Mouse (Mus musculus) liver, embryonic 15.5 days (tissue): ENCODE measurements around the gene Trim2. TPM values are rescaled to one million over a fixed set of nuclear protein-coding genes. Genes with fewer than 3 reads are reported as not detected.

Experiments
- ATAC-seq: fragments of 200-750 bp; cut with Nextera tagmentation; 2 replicates; pipeline ENCODE4 v1.8.0; 2017; ENCODE audit warnings: moderate number of reproducible peaks, mild to moderate bottlenecking, moderate library complexity; ENCODE audit not compliant: insufficient read depth
- H3K27ac ChIP-seq: fragments of 300-500 bp; sonication (generic); replicated peaks from 2 replicates; pipeline ENCODE4 v1.5.1; 2015; ENCODE audit warnings: mild to moderate bottlenecking, inconsistent platforms
- H3K27me3 ChIP-seq: fragments of 300-500 bp; sonication (generic); 2 replicates; pipeline ENCODE4 v1.6.1; 2015; ENCODE audit warnings: mild to moderate bottlenecking, inconsistent platforms
- H3K36me3 ChIP-seq: fragments of 300-500 bp; sonication (generic); replicated peaks from 2 replicates; pipeline ENCODE4 v1.6.1; 2015; ENCODE audit warnings: moderate library complexity, mild to moderate bottlenecking, inconsistent platforms
- H3K4me1 ChIP-seq: fragments of 300-500 bp; sonication (generic); replicated peaks from 2 replicates; pipeline ENCODE4 v1.6.1; 2015; ENCODE audit warnings: inconsistent platforms
- H3K4me2 ChIP-seq: fragments of 300-500 bp; sonication (generic); 2 replicates; pipeline ENCODE4 v1.6.1; 2015; ENCODE audit warnings: moderate library complexity, mild to moderate bottlenecking, inconsistent platforms
- H3K4me3 ChIP-seq: fragments of 300-500 bp; sonication (generic); replicated peaks from 2 replicates; pipeline ENCODE4 v1.5.1; 2015; ENCODE audit warnings: mild to moderate bottlenecking, inconsistent platforms
- H3K9ac ChIP-seq: fragments of 300-500 bp; sonication (generic); 2 replicates; pipeline ENCODE4 v1.6.1; 2015; ENCODE audit warnings: moderate library complexity, mild to moderate bottlenecking, inconsistent platforms
- H3K9me3 ChIP-seq: fragments of 300-500 bp; sonication (generic); replicated peaks from 2 replicates; pipeline ENCODE4 v1.6.1; 2016; ENCODE audit warnings: inconsistent platforms
- WGBS: fragments of 180-500 bp; shearing (Covaris S2); methylation state at CpG from one replicate; pipeline ENCODE4 v1.1.7; 2015; ENCODE audit warnings: mixed read lengths; ENCODE audit not compliant: insufficient replicate concordance; 5-methylcytosine and 5-hydroxymethylcytosine counted together
- polyA plus RNA-seq: library from polyadenylated mRNA; unstranded; fragments of >200 nt; fragmentation: Nextera tagmentation; extraction: Ambion mirVana; gene quantifications from 2 replicates; pipeline ENCODE4 v1.2.1, GENCODE M21; 2015

Gene Trim2
- polyA plus RNA-seq, 1 experiment from 2014 or later: 4.8 TPM

DNA sequence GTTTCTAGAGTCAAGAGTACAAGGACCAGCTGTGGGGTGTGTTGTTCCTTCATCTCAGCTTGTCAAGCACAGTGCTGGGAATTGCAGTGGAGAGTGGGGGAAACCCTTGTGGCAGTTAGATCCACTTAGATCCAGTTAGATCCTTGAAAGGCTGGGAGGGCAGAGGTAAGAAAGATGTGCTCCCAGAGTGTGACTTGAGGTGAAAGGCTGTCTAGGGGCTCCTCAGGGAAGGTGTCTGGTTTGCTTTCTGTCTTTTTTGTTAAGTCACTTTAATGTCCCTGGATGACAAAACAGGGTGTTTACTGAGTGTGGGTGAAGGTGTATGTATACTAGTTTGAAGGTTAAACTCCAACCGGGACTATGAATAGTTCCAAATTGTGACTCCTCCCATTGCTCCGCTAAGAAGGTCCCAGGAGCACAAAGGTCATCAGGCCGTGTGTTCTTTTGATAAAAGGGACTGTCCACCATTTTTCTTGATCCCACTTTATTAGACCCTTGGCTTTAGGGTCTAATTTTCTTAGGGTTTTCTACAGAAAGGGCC lies 40.2 kb downstream of the Trim2 start:
- H3K4me2 ChIP-seq: no peak overlapping the region
- no peaks in the 10 kb centered on the region for H3K36me3 ChIP-seq
- H3K27me3 ChIP-seq: peaks cover 25% of the 10 kb centered on the region; the same call in 1 of the 2 replicates
- WGBS: 52% methylated on average over 3 of the region's 3 CpGs
- no peak overlapping the region for H3K27ac ChIP-seq
- no peaks in the 10 kb centered on the region for H3K9me3 ChIP-seq
- H3K4me3 ChIP-seq: no peak overlapping the region
- H3K9ac ChIP-seq: no peak overlapping the region
- no peak for ATAC-seq
- H3K4me1 ChIP-seq: peaks cover 43% of the 10 kb centered on the region

DNA sequence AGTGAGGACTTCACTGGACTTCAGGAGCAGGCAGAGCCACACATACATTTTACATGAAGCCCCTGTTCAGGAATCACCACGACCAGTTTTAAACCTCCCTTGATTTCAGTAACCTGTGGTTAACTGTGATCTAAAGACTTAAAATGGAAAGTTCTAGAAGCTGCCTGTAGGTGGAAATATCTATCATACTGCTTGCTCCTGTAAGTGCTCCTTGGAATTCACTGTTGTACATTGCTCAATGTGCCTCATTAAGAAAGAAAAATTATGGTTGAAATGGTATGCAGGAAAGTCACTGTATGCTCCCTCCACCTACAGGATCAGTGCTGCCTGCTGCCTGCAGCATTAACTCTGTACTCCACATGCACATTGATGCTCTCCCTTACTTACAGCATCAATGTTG lies 41.6 kb downstream of the Trim2 start:
- no peaks in the 10 kb centered on the region for H3K36me3 ChIP-seq
- no peak overlapping the region for H3K9ac ChIP-seq
- H3K4me1 ChIP-seq: peaks cover 32% of the 10 kb centered on the region
- ATAC-seq: no peak
- 34% methylated on average over 1 of the region's 1 CpGs for WGBS
- H3K27me3 ChIP-seq: peaks cover 38% of the 10 kb centered on the region
- no peak overlapping the region for H3K4me2 ChIP-seq
- no peak overlapping the region for H3K27ac ChIP-seq
- H3K9me3 ChIP-seq: no peaks in the 10 kb centered on the region
- H3K4me3 ChIP-seq: no peak overlapping the region

DNA sequence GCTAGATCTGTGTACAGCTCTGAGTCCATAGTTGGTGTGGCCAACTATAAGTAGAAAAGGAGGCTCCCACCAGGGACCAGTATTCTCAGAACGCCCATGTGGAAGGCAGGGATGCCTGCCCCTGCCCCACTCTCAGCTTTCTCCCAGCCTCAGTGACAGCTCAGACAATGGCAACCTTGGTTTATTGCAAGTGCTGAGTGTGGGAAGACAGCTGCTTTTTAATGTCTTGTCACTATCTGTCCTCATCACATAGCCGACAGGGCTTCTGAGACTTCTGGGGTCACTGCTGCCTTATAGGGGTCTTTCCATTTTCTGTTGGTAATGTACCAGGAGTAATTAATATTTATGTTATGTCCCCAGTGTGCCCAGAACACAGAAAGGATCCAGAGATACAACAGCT lies 42.3 kb downstream of the Trim2 start:
- WGBS: 50% methylated on average over 2 of the region's 2 CpGs
- peaks cover 45% of the 10 kb centered on the region for H3K27me3 ChIP-seq
- H3K9me3 ChIP-seq: no peaks in the 10 kb centered on the region
- H3K9ac ChIP-seq: no peak overlapping the region
- H3K27ac ChIP-seq: no peak overlapping the region
- no peaks in the 10 kb centered on the region for H3K36me3 ChIP-seq
- no peak overlapping the region for H3K4me3 ChIP-seq
- H3K4me2 ChIP-seq: no peak overlapping the region
- no peak for ATAC-seq
- H3K4me1 ChIP-seq: peaks cover 31% of the 10 kb centered on the region

DNA sequence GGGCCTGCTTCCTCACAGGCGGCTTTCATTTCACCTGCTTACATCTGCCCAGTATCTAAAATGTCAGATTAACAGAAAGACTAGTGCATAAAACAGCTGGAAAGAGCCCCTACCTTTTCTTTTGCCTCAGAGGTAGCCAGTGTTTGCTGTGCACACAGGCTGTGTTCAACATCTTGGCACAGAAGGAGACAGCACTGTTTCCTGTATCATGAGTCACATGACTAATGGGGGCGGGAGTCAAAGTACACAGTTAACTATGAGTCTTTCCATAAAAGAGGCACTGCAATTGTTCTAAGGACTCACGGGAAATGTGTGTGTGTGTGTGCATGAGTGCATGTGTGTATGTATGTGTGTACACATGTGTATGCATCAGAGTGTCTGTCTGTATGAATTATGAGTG lies 43.9 kb downstream of the Trim2 start:
- Histone ChIP-seq H3K4me3 (no peak overlapping the region), H3K36me3 (no peaks in the 10 kb centered on the region), H3K9ac (no peak overlapping the region), H3K27me3 (peaks cover 60% of the 10 kb centered on the region), H3K4me2 (no peak overlapping the region), H3K9me3 (no peaks in the 10 kb centered on the region), H3K27ac (no peak overlapping the region), H3K4me1 (peaks cover 39% of the 10 kb centered on the region)
- ATAC-seq: no peak
- 54% methylated on average over 3 of the region's 3 CpGs for WGBS

DNA sequence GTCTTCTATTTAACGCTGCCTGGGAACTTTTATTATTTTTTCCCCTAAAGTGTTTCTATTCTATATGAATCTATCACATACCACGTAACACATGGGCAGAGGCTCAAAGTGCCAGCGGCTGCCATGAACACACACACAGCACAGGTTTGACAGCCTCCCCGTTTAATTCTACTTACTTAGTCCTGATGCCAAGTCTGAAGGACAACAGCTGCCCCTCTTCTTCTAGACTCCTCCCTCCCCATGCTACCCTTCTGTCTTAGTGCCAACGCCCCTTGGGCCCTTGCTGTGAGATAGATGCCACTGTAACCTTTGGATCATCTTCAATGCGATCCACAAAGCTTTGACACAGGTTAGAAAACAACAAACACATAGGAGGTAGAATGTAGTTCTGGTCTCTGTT lies 44.8 kb downstream of the Trim2 start:
- no peak overlapping the region for H3K27ac ChIP-seq
- peaks cover 52% of the 10 kb centered on the region for H3K27me3 ChIP-seq
- peaks cover 39% of the 10 kb centered on the region for H3K4me1 ChIP-seq
- no peak overlapping the region for H3K4me2 ChIP-seq
- no peak overlapping the region for H3K4me3 ChIP-seq
- no peaks in the 10 kb centered on the region for H3K36me3 ChIP-seq
- H3K9ac ChIP-seq: no peak overlapping the region
- ATAC-seq: no peak
- H3K9me3 ChIP-seq: no peaks in the 10 kb centered on the region
- WGBS: 77% methylated on average over 6 of the region's 6 CpGs

DNA sequence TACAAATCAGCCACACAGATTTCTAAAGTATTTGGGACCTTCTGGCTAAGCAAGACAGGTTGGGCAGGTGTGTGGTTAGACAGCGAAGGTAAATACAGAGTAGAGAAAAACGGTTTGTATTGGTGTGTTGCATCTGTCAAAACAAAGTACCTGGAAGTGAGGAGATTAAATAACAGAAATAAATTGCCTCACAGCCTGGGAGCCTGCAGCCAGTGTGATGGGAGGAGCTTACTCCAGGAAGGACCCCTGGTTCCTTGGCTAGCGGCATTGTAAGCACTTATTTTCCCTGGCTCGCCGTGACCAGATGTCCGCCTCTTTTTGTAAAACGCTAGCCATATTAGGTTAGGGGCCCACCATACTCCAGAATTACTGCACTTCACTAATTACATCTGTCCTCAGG lies 45.8 kb downstream of the Trim2 start:
- Histone ChIP-seq H3K4me2 (no peak overlapping the region), H3K9ac (no peak overlapping the region), H3K4me3 (no peak overlapping the region), H3K27me3 (peaks cover 52% of the 10 kb centered on the region), H3K9me3 (no peaks in the 10 kb centered on the region), H3K4me1 (peaks cover 32% of the 10 kb centered on the region), H3K36me3 (no peaks in the 10 kb centered on the region), H3K27ac (no peak overlapping the region)
- ATAC-seq: no peak
- WGBS: 63% methylated on average over 7 of the region's 7 CpGs

DNA sequence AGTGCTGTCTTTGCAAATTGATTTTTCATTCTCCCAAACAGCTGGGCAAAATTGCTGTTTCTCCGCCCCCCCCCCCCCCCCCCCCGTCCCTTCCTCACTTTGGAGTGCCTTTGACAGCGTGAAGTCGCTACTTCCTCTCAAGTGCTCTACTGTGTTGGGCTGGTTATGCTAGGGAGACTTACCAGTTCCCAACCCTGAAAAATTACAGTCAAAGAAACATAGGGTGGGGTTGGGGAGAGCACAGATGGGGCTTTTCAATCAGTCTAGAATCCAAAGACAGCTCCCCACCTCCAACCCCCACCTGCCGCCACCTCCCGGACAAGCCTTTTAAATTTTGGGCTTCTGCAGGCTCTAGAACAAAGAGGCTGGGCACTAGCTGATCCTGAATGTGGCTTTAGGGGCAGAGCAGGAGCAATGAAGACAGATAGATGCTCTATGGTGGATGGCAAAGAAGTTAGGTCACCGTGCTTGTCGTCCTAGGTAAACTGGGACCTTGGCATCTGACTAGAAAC lies 46.6 kb downstream of the Trim2 start:
- no peak overlapping the region for H3K27ac ChIP-seq
- H3K9ac ChIP-seq: no peak overlapping the region
- peaks cover 32% of the 10 kb centered on the region for H3K4me1 ChIP-seq
- peak overlapping the region; percentile 57 for H3K4me3 ChIP-seq
- H3K27me3 ChIP-seq: peaks cover 52% of the 10 kb centered on the region
- H3K4me2 ChIP-seq: peak overlapping the region; percentile 82
- WGBS: 11% methylated on average over 7 of the region's 8 CpGs
- no peak for ATAC-seq
- H3K9me3 ChIP-seq: no peaks in the 10 kb centered on the region
- H3K36me3 ChIP-seq: no peaks in the 10 kb centered on the region

DNA sequence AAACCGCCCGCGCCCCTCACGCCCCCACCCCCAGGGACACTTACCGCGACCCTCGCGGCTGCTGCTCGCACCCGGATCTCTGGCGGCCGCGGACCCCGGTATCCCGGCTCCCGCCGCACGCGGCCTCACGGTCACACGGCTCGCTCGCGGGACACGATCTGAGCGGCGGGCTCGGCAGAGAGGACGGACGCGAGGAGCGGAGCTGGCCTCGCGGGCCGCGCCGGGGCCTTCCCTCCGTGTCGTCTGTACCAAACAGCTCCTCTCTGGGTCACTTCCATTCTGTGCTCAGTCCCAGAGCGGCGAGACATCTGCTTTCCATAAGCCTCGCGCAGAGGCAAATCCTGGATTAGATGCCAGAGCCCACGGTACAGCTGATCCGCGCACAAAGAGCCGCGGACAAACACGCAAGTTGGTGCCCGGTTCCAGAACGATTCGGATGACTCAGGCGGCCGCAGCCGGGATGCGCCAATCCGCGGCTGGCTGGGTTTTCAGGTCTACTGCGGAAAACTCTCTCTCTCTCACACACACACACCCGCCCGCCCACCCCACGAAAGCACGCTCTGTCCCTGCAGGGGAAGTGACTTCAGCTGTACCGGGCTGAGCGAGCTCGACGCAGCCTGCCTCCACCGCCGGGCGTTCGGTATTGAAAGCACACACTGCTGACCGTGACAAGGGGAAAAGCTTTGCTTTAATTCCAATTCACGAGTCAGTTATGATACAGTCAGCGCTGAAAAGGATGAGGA lies 47.2 kb downstream of the Trim2 start:
- ATAC-seq: peak; percentile 43
- H3K9me3 ChIP-seq: no peaks in the 10 kb centered on the region
- peaks cover 52% of the 10 kb centered on the region for H3K27me3 ChIP-seq
- H3K9ac ChIP-seq: peak overlapping the region; percentile 42
- H3K36me3 ChIP-seq: no peaks in the 10 kb centered on the region
- peak overlapping the region; percentile 57 for H3K4me3 ChIP-seq
- H3K4me1 ChIP-seq: peaks cover 32% of the 10 kb centered on the region
- WGBS: under 1% methylated on average over 72 of the region's 74 CpGs
- H3K27ac ChIP-seq: no peak overlapping the region
- peak overlapping the region; percentile 82 for H3K4me2 ChIP-seq

DNA sequence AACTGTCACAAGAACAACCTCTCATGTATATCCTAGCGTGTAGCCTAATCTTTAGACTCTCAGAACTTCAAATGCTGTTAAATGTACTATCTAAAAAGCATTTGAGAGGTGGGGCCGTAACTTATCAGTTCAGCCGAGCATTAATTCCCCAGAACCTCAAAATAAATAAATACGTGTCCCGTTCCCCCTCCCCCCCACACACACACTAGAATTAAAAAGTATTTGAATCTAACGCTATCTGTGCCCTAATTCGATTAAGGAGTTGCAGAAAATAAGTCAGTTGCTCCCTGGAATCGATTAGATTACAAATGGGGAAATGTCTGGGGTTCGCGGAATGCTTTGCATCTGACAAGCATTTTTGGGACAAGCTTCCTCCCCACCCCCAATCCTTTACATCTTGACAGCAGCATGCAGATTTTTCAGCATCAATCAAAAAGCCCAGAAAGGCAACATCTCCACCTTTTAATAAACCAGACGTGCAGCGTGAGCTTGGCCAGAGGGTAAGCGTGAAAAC lies 48.1 kb downstream of the Trim2 start:
- WGBS: 7% methylated on average over 13 of the region's 13 CpGs
- H3K9ac ChIP-seq: no peak overlapping the region; the same call in 1 of the 2 replicates

DNA sequence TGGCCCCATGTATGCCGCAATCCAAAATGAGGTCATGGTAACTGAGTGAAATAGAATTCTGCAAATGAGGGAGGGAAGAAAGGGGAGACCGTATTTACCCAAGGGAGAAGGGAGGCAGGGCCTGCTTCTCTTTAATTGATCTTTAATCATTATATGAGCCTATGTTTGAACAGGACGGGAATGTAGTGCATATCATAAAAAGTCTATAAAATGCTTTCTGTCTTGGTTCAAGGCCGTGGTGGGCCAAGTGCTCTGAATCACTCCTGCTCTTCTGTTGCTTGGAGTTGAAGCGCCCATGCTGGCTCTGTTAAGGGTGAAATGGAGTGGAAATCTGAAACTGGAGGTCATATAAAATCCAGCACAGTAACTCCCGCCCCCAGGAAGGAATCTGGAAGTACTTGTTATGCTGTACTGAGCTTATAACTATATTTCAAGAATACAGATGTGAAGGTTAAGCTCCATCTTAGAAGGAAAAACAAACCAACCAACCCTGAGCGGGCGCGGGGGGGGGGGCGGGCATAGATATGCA lies 48.6 kb downstream of the Trim2 start:
- peaks cover 29% of the 10 kb centered on the region for H3K4me1 ChIP-seq
- ATAC-seq: no peak
- no peak overlapping the region for H3K4me3 ChIP-seq
- no peak overlapping the region for H3K9ac ChIP-seq
- H3K4me2 ChIP-seq: peak overlapping the region; percentile 82; the same call in 1 of the 2 replicates
- H3K27me3 ChIP-seq: peaks cover 52% of the 10 kb centered on the region
- no peak overlapping the region for H3K27ac ChIP-seq
- H3K36me3 ChIP-seq: no peaks in the 10 kb centered on the region
- H3K9me3 ChIP-seq: no peaks in the 10 kb centered on the region
- WGBS: 47% methylated on average over 10 of the region's 10 CpGs

More for the DNA sequence above, 48.1 kb downstream of the Trim2 start:
- Histone ChIP-seq H3K27me3 (peaks cover 52% of the 10 kb centered on the region), H3K4me3 (peak overlapping the region; percentile 57; the same call in 1 of the 2 replicates), H3K27ac (no peak overlapping the region), H3K4me1 (peaks cover 32% of the 10 kb centered on the region), H3K36me3 (no peaks in the 10 kb centered on the region), H3K9me3 (no peaks in the 10 kb centered on the region), H3K4me2 (peak overlapping the region; percentile 82)
- ATAC-seq: no peak

DNA sequence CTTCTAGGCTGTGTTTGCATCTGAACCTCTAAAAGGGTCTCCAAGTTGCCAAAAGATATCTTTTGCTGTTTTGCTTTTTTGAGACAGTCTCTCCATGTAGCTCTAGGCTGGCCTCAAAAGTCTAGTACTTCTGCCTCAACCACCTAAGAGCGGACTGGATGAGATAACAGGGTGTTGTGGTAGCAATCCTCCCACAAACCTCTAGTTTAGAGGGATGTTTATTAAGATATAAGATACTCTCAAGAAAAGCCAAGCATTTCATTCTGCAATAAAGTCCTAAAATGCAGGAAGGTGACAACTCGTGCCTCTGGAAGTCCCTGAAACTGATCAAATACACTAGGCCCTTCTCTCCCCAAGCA lies 52.2 kb downstream of the Trim2 start:
- 44% methylated on average over 2 of the region's 2 CpGs for WGBS
- Histone ChIP-seq H3K27ac (no peak overlapping the region), H3K4me2 (no peak overlapping the region), H3K4me3 (no peak overlapping the region), H3K4me1 (peaks cover 15% of the 10 kb centered on the region), H3K36me3 (no peaks in the 10 kb centered on the region), H3K27me3 (peaks cover 18% of the 10 kb centered on the region), H3K9me3 (no peaks in the 10 kb centered on the region), H3K9ac (no peak overlapping the region)
- ATAC-seq: no peak
